Mouse (Mus musculus): Measurements from ENCODE around the gene Adcy5.

Adcy5 gene

GRCm38 (mm10) chr16:35156832-35157231 is 2.2 kb downstream of the Adcy5 start:
- no peak for DNase-seq

- no peak for DNase-seq
These were observed 4.9 kb downstream of the Adcy5 start for GRCm38 (mm10) chr16:35159532-35159931.

GRCm38 (mm10) chr16:35159991-35160390 is 5.3 kb downstream of the Adcy5 start:
- DNase-seq = no peak

- DNase-seq = no peak
These were observed 9.9 kb downstream of the Adcy5 start for GRCm38 (mm10) chr16:35164361-35165224.

GRCm38 (mm10) chr16:35165361-35165760 is 10.7 kb downstream of the Adcy5 start:
- no peak for DNase-seq

GRCm38 (mm10) chr16:35165788-35166187 is 11.1 kb downstream of the Adcy5 start:
- DNase-seq = no peak

- DNase-seq = no peak
These were observed 14.8 kb downstream of the Adcy5 start for GRCm38 (mm10) chr16:35169431-35169830.

- DNase-seq = no peak
These were observed 17.5 kb downstream of the Adcy5 start for GRCm38 (mm10) chr16:35172195-35172594.

GRCm38 (mm10) chr16:35178516-35178915 is 23.8 kb downstream of the Adcy5 start:
- DNase-seq = no peak

GRCm38 (mm10) chr16:35179082-35179481 is 24.4 kb downstream of the Adcy5 start:
- peak; percentile 82 for DNase-seq

- DNase-seq = no peak
These were observed 28.5 kb downstream of the Adcy5 start for GRCm38 (mm10) chr16:35183161-35183560.

GRCm38 (mm10) chr16:35188111-35188510 is 33.4 kb downstream of the Adcy5 start:
- DNase-seq = no peak

- peak; percentile 43 for DNase-seq
These were observed 34.9 kb downstream of the Adcy5 start for GRCm38 (mm10) chr16:35189420-35190141.

- no peak for DNase-seq
These were observed 36.1 kb downstream of the Adcy5 start for GRCm38 (mm10) chr16:35190777-35191176.

- DNase-seq = peak; percentile 30
These were observed 36.6 kb downstream of the Adcy5 start for GRCm38 (mm10) chr16:35191271-35191670.

- DNase-seq = no peak
These were observed 37.8 kb downstream of the Adcy5 start for GRCm38 (mm10) chr16:35192471-35192870.

GRCm38 (mm10) chr16:35193357-35193756 is 38.7 kb downstream of the Adcy5 start:
- no peak for DNase-seq

GRCm38 (mm10) chr16:35199721-35200431 is 45.2 kb downstream of the Adcy5 start:
- DNase-seq = peak; percentile 57

- peak; percentile 79 for DNase-seq
These were observed 45.9 kb downstream of the Adcy5 start for GRCm38 (mm10) chr16:35200432-35201142.

GRCm38 (mm10) chr16:35201281-35201680 is 46.6 kb downstream of the Adcy5 start:
- no peak for DNase-seq

GRCm38 (mm10) chr16:35203511-35203910 is 48.8 kb downstream of the Adcy5 start:
- no peak for DNase-seq

GRCm38 (mm10) chr16:35205681-35206080 is 51.0 kb downstream of the Adcy5 start:
- DNase-seq = no peak

GRCm38 (mm10) chr16:35206426-35206825 is 51.7 kb downstream of the Adcy5 start:
- no peak for DNase-seq
